ENCODE assay signal across 16 mouse cellular contexts in the genomic region with DNA sequence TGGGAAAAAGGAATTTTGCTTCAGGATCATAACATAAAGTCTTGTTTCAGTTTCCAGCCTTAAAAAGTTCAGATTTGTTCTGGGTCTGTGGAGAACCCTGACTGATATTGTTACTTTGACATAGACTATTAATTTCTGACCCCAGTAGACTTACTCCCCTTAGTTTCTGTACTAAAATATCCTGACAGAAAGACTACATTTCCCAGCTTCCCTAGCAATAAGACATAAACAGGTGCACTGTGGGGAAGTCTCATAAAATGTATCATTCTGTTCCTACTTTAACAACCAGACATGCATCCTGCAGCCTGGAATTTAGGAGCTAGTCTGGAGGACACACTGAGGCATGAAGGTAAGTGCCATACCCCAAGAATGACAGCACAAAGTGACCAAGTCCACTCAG.
"Had no signal": no experiment of that assay in that cellular context is flagged by ENCODE, and none has a peak within 500 bp of the region (broad histone marks: within the 10 kb centered on the region; RNA-seq: fewer than 3 reads in every experiment).

No protein-coding gene starts in this region.

- H3K4me1 ChIP-seq: neural tube, embryonic 13.5 days; neural tube, embryonic 15.5 days; stomach, embryonic 15.5 days had no signal

- DNase-seq: retina, postnatal 1 day; right cerebral cortex, adult 18-20 months; right cerebral cortex, postnatal 14 days; right cerebral cortex, postnatal 25 days; right cerebral cortex, postnatal 4 days; spleen, adult 18-20 months; thymus, adult 18-20 months; thymus, adult 2 months; thymus, postnatal 14 days; thymus, postnatal 25 days; thymus, postnatal 36 days; thymus, postnatal 4 days had no signal

- H3K4me3 ChIP-seq: neural tube, embryonic 13.5 days; neural tube, embryonic 15.5 days; stomach, embryonic 15.5 days had no signal

- H3K9ac ChIP-seq: neural tube, embryonic 13.5 days; neural tube, embryonic 15.5 days; stomach, embryonic 15.5 days had no signal

- H3K27me3 ChIP-seq: neural tube, embryonic 13.5 days; neural tube, embryonic 15.5 days; stomach, embryonic 15.5 days had no signal

- H3K27ac ChIP-seq: neural tube, embryonic 13.5 days; neural tube, embryonic 15.5 days; stomach, embryonic 15.5 days; stomach, postnatal 0 days had no signal

- H3K9me3 ChIP-seq: neural tube, embryonic 13.5 days; neural tube, embryonic 15.5 days; stomach, embryonic 15.5 days had no signal

- H3K36me3 ChIP-seq: neural tube, embryonic 13.5 days; neural tube, embryonic 15.5 days; stomach, embryonic 15.5 days had no signal
